Mouse (Mus musculus): Measurements from ENCODE around the gene Pbsn.
"Not testable (repeated sequence)": the region's sequence is repeated elsewhere in the genome, so short reads cannot be mapped to it uniquely, and the experiment has no call there.

The Pbsn gene

DNA sequence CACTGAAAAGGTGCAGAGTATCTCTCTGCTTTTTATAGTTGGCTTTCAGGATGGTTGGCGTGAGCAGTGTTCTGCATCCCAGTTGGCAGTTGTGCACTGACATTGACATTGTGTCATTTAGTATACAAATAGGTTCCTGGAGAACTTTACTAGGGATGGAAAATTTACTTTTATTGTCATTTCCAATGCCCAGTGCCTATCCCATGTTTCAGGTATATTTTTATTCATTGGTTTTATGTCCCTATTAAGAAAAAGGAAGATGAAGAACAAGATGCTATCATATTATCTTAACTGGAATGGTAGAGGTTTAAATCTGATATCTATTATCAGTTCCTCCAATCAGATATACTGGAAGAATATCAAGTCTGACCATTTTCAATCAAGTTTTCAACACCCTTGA is at the start of gene Pbsn:
TSS of gene Pbsn (minus strand) at position 101 of the 400 bp plus-strand sequence.
- no peak for DNase-seq (ENCODE audit: low spot score in 2 of 2)

DNA sequence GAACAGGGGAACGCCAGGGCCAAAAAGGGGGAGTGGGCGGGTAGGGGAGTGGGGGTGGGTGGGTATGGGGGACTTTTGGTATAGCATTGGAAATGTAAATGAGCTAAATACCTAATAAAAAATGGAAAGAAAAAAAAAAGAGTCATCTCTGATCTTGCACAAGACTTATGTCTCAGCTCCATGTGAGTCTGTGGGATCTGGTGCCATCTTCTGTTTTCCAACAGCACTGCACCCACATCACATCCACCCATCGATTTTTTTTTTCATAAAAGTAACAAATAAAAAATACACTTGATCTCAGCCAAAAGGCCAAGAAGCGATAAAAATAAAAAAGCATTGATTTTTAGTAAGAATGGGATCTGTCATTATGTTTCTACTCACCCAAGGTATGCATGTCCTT is 26.6 kb upstream of the Pbsn start:
- not testable (repeated sequence) for DNase-seq (ENCODE audit: low spot score in 2 of 2)

- not testable (repeated sequence) for DNase-seq (ENCODE audit: low spot score in 2 of 2)
Measured at GRCm38 (mm10) chrX:77864458-77864857, 11.0 kb upstream of the Pbsn start, which contains the start of gene Gm14744. Gm14744 (plus strand) TSS chrX:77864758.

- DNase-seq (ENCODE audit: low spot score in 2 of 2) = no peak
Measured at GRCm38 (mm10) chrX:77812031-77812430, 41.4 kb downstream of the Pbsn start.

- DNase-seq (ENCODE audit: low spot score in 2 of 2) = peak in 1 of 2 experiments; percentile 59
Measured at GRCm38 (mm10) chrX:77810608-77811206, 42.7 kb downstream of the Pbsn start.

DNA sequence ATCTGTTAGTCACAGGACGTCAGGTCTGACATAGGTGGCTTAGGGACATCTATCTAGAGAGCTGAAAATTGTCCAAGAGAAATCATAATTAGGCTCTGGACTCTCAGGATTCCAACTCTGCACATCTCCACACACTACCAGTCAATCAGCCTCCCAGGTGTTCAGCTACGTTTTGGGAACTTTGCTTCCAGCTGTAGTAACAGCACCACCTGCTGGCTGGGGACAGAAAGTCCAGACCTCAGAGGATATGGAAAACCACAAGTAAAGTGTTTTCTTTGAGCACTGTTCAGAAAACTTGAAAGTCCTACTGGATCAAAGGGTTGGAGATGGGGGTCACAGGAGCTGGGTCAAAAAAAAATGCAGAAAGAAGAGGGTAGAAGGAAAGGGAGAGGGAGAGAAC is 44.8 kb downstream of the Pbsn start:
- DNase-seq (ENCODE audit: low spot score in 2 of 2) = peak; percentile 21 to 23

DNA sequence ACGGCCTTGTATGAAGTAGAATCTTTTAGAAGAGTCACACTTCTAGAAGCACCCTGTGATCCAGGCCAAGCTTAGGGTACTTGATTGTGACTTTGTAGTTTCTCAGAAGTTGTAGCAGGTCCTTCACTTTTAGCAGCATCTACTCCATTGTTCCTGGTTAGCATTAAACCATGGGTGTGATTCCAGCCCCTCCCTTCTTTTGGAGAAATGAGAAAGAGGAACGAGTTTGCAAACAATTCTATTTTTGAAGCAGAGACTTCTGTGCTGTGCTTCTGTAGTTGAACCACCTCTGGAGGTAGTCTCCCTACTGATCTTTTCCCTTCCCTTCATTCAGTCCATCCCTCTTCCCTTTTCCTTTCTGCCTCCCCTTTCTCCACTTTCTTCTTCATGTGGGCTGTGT is 51.1 kb downstream of the Pbsn start:
- DNase-seq (ENCODE audit: low spot score in 2 of 2) = no peak

GRCm38 (mm10) chrX:77801543-77801942 is 51.9 kb downstream of the Pbsn start:
- no peak for DNase-seq (ENCODE audit: low spot score in 2 of 2)

GRCm38 (mm10) chrX:77799554-77799953 is 53.9 kb downstream of the Pbsn start:
- DNase-seq (ENCODE audit: low spot score in 2 of 2) = no peak

DNA sequence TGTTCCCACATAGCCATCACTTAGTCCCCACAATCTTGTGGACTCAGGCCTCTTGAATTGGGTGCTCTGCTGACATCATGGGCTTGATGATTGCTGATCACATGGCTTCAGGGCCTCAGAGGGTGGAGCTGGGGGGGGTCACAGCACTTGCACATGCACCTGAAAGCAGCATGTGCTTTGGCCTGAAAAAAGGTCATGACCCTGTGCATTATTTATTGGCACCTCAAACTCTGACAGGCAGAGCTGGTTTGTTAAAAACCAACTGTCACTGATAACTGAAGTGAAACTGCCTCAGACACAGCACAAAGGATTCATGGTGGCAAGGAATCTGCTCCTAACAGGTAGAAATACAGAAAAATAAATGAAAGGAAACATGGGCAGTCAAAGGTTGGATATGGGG is 55.6 kb downstream of the Pbsn start:
- DNase-seq (ENCODE audit: low spot score in 2 of 2) = no peak

DNA sequence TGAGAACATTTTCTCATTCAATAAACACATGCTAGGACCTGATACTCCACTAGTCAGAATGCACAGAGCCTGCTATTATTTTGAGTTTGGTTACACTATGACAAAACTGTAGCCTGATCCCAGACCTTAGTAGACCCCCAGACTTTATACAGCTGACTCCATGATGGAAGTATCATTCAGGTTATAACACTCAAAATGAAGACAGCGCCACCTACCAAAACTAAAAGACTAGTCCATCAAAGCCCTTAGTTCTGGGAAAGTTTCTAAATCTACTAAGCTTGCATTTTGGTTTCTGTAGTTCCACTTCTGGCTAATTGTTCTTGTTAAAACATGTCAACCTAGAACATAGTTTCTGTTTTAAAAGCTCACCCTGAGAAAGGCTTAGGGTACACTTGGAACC is 56.5 kb downstream of the Pbsn start:
- DNase-seq (ENCODE audit: low spot score in 2 of 2) = no peak

DNA sequence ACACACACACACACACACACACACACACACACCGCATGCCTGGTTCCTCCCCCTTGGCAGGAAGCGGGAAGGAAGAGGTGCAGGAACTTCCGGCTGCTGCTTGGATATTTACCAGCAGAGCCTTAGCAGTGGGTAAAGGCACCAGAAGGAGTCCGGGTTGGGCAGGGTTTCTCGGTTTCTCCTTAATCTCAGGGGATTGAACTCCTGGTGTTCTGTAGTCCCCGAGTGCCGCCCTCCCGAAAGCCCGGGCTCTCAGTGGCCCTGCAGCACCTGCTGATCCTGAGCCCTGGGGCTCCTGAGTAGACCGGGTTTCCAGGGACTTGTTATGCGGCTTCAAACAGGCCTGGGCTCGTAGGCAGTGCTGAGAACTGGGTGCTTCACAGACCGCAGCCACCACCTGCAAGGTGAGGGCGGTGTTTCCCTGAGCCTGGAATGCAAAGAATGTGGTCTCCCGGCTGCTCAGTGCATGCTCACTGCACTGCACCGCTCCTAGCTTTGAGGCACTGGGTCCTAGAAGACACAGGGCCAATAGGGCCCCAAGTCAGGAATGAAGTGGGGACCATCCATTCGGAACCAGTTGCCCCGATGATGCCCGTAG is 57.1 kb downstream of the Pbsn start, which contains the start of gene Prkx:
TSS of gene Prkx (minus strand) at position 41 of the 598 bp plus-strand sequence.
- DNase-seq (ENCODE audit: low spot score in 2 of 2) = peak; percentile 21 to 23

DNA sequence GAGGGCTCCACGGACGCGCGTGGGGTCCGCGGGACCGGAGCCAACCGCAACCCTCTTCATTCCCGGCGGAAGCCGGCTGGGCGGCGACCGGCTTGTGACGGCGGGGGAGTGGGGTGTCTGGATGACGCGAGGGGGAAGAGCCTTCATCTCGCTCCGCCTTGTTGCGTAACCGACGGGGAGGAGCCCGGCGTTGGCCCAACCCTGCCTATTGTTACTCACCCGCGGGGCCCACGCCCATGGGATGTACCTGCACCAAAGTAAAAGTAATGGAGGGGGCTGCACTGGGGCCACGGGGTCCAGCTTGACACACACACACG is 57.6 kb downstream of the Pbsn start:
- DNase-seq (ENCODE audit: low spot score in 2 of 2) = peak; percentile 87

- DNase-seq (ENCODE audit: low spot score in 2 of 2) = peak; percentile 4 to 5
Measured at GRCm38 (mm10) chrX:77794962-77795857, 58.2 kb downstream of the Pbsn start.

DNA sequence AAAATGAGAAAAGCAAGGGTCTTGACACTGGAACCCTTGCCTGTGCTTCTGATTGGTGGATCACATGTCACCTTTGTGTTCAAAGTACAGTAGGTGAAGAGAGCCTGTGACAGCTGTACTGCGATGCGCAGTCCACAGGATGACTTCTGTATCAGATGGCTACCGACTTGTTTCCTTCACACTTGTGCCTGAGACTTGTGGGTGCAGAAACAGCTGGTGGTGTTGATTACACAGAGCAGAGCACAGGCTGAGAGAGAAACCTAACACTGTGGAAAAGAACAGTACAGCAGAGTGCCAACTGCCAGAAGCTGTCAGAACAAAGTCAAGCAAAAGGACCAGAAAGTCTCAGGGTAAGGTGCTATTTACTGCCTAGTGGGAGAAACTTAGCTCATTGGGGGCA is 64.7 kb downstream of the Pbsn start:
- no peak for DNase-seq (ENCODE audit: low spot score in 2 of 2)
